Mouse (Mus musculus) brown adipose tissue, adult 24 weeks (tissue): ENCODE measurements around the gene Jmjd7. TPM values are rescaled to one million over a fixed set of nuclear protein-coding genes. Genes with fewer than 3 reads are reported as not detected.

Experiments used
- H3K27ac ChIP-seq: fragments of 200-500 bp; replicated peaks from 2 replicates; pipeline ENCODE4 v1.5.1; 2012; ENCODE audit warnings: low read depth, mild to moderate bottlenecking, low read length
- H3K4me1 ChIP-seq: fragments of 200-500 bp; 2 replicates; pipeline ENCODE4 v1.6.1; 2012; ENCODE audit warnings: low read length, mixed read lengths; ENCODE audit not compliant: control insufficient read depth, insufficient read depth, insufficient read length
- H3K4me3 ChIP-seq: fragments of 200-500 bp; 2 replicates; pipeline ENCODE4 v1.5.1; 2012; ENCODE audit warnings: low read depth, mild to moderate bottlenecking, low read length, moderate library complexity; ENCODE audit not compliant: insufficient read depth
- polyA plus RNA-seq: library from polyadenylated mRNA; stranded (reverse); fragments of >200 nt; gene quantifications from 2 replicates; pipeline ENCODE4 v1.2.4, GENCODE M21; 2012; ENCODE audit not compliant: missing spikeins, insufficient read depth, insufficient read length

Jmjd7 gene
- polyA plus RNA-seq, 1 experiment, result 4.8 TPM

DNA sequence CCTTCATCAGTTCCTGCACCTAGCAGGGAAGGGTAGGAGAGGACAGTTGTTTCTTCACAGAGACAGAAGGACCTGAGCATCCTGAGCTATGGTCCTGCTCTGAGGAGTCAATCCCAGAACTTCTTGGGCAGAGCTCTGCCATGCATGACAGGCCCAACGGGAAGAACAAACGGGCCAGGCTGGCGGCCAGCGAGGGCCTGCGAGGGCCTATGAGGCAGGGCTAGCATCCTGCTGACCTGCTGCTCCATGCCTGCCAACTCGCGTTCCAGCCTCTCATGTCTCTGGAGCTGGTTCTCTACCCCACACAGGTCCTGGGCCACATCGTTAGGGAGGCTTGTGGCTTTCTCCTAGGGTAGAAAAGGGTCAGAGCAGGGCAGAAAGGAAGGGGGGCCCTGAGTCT lies 35.0 kb downstream of the Jmjd7 start:
- no peak overlapping the region for H3K4me3 ChIP-seq
- peaks cover 24% of the 10 kb centered on the region for H3K4me1 ChIP-seq
- no peak overlapping the region for H3K27ac ChIP-seq

DNA sequence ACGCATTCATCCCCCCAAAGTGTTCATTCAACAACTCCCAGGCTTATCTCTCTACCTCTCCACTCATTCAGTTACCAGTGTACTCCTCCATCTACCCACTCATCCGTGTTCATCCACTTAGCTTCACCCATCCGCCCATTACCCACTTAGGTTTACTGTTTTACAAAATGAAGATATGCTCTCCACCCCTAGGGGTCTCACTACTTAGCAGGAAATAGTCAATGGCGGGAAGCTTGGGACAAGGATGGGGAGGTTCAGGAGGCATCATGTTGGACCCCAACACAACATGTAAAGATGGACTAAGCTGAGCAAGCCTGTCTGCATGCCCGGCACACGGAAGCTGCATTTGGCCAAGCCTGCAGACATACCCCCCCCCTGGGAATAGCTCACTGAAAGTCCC lies 37.4 kb downstream of the Jmjd7 start:
- H3K4me1 ChIP-seq, result peaks cover 11% of the 10 kb centered on the region
- H3K4me3 ChIP-seq, result no peak overlapping the region
- no peak overlapping the region for H3K27ac ChIP-seq

DNA sequence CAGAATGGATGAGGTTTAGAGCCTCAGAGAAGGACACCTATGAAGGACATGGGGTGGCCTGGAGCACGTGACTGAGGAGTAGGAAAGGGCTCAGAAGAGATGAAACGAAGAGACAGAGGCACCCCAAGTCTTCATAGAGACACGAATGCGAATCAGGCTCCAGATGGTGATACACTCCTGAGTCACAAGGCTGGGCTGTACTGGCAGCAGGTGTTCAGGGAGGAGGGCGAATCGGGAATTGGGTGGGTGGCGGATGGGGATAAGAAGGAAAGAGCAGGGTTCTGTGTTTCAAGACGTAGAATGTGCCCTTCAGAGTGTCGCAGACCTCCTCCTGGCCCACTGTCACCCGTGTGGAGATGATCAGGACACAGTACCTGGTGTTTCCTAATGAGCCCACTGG lies 38.0 kb downstream of the Jmjd7 start:
- Histone ChIP-seq H3K4me3 (no peak overlapping the region), H3K4me1 (peaks cover 6% of the 10 kb centered on the region; the same call in 1 of the 2 replicates), H3K27ac (no peak overlapping the region)

DNA sequence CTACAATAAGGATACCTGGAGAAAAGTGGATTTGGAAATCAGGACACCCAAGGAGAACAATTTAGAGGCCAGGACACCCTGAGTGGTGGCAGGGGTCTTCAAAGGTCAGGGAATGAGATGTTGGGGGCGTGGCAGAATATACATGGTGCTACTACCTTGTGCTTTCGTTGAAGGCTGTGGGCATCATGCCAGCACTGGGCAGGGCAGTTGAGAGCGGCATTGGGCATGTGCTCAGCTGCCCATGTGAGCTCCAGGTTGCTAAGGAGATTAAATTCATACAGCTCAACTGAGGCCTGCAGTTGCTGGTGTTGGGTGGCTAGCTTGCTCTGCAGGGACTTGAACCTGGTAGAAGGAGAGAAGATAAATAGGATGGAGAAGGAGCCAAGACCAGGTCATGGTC lies 38.9 kb downstream of the Jmjd7 start:
- Histone ChIP-seq H3K4me3 (no peak overlapping the region), H3K4me1 (peaks cover under 1% of the 10 kb centered on the region; the same call in 1 of the 2 replicates), H3K27ac (no peak overlapping the region)

DNA sequence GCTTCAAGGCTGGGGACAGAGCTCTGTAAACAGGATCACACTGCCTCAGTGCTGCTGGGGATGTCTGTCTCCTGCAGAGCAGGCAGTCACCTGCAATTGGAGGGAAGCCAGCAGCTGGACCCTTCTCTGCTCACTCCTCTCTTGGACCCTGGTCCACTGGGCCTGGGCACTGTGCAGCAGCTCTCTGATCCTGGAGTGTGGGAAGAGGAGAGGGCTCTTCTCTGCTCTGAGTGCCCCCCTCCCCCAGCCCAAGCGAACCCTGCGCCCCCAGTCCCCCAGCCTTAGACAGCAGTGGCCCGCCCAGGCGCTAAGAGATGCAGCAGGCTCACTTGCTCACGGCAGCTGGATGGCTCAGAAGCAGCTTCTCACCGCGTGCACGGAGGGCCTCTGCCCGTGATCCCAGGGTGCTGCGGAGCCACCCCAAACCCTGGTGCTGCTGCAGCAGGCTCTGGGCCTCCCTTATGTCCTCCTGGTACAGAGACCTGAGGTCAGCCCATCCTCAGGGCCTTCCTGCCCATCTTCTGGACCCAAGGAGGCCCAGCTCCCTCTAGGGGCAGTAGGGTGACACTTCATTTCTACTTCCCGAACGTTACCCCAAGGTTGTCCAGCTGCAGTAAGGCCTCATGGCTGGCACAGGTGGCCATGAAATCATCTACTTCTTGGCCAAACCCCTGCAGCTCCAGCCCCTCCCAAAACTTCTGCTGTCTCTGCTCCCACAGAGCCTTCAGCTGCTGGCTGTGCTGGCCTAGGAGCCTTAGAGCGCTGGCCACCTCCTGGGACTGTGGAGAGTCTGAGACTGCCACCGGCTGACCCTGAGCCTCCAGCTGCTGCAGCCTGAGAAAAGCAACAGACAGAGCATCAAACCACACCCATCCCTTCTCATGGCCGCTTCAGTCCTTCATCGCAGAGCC lies 41.5 kb downstream of the Jmjd7 start:
- no peak overlapping the region for H3K27ac ChIP-seq
- H3K4me1 ChIP-seq, result peaks cover 9% of the 10 kb centered on the region
- no peak overlapping the region for H3K4me3 ChIP-seq

DNA sequence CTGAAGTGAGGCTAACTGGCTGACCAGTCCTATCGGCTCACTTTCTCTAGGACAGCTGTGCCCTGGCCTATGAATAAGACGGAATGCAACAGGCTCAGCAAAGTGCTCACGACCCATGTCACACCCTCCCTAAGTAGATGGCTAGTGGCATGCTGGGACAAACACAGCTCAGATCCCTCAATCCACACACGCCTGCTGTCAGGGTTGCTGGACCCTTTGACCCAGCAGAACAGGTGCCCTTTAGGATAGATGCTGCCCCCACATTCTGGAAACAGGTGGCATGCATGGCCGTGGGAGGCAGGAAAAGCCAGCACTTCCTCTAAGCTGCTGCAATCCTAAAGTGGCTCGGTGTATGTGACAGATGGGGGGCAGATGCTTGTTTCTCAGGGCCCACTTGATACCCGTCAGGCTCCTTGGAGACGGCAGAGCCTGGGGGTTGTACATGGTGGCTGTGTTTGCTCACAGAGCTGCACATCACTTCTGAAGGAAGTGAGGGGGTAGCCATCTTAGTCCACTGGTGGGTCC lies 42.2 kb downstream of the Jmjd7 start:
- peaks cover 9% of the 10 kb centered on the region for H3K4me1 ChIP-seq
- no peak overlapping the region for H3K4me3 ChIP-seq
- H3K27ac ChIP-seq, result no peak overlapping the region

DNA sequence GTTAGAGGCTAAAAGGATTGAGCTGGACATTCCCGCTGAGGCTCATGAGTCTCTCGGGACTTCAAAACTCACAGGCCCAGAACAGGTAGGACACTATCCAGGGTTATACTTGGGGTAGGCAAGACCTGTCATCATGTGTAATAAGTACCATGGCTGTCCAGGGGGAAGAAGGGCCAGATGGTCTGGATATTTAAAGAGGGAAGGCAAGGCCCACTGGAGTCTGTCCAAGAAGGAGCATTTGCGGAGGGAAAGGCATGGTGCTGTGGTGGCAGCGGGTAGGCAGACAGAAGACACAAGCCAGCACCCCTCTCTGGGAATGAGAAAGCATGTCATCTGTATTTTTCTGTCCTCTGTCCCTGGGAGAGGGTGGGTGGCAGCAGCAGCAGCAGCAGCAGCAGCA lies 46.8 kb downstream of the Jmjd7 start:
- H3K4me1 ChIP-seq, result peaks cover 9% of the 10 kb centered on the region
- no peak overlapping the region for H3K4me3 ChIP-seq
- no peak overlapping the region for H3K27ac ChIP-seq

DNA sequence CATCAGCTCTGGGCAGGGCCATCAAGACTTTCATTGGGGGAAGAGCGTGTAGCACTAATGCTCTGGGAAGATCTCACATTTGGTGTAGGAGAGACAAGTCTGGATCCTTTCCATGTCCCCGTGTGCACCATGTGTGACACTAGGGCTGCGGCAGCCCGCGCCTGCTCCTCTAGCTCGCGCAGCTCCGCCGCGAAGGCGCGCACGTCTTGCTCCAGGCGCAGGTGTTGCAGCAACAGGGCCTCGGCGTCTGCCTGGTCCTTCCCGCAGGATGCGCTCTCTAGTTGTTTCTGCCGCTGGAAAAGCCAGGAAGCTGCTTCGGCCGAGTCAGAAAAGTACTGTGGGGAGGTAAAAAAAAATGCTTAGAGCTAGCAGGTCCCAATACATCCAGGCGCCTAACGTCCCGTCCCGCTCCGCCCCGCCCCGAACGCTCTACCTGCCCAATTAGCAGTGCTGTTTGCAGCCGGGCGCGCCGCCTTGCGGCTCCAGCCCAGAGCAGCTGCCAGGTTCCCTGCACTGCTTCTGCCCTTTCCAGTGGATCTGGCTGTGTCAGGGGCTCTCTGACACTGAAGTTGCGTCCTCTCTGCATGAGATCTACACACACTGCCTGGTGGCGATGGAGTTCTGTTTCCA lies 48.9 kb downstream of the Jmjd7 start:
- Histone ChIP-seq H3K27ac (no peak overlapping the region), H3K4me3 (no peak overlapping the region), H3K4me1 (peaks cover 9% of the 10 kb centered on the region)

Other genes starting within 250 kb of the Jmjd7 start
- 4.8 and 6.0 TPM in 2 replicates for gene Rpap1, start 239.9 kb upstream of the Jmjd7 start, polyA plus RNA-seq
- not detected in 2 replicates for gene Tyro3, start 229.8 kb upstream of the Jmjd7 start, polyA plus RNA-seq
- 9.9 and 14.3 TPM in 2 replicates for gene Mga, start 130.3 kb upstream of the Jmjd7 start, polyA plus RNA-seq
- 2.2 and 3.0 TPM in 2 replicates for gene Mapkbp1, start 54.8 kb upstream of the Jmjd7 start, polyA plus RNA-seq
- 0.54 TPM in 1 of 2 replicates, not detected in the other for gene Gm28042, start within 50 bp of the Jmjd7 start, polyA plus RNA-seq
- 0.88 TPM in 1 of 2 replicates, not detected in the other for gene Pla2g4b, start 5.9 kb downstream of the Jmjd7 start, polyA plus RNA-seq
- gene Ehd4, start 127.1 kb downstream of the Jmjd7 start, polyA plus RNA-seq, result 10.6 and 11.7 TPM in 2 replicates
- gene Pla2g4e, start 217.9 kb downstream of the Jmjd7 start, polyA plus RNA-seq, result not detected in 2 replicates